Mouse (Mus musculus) stomach, embryonic 14.5 days (tissue): ENCODE results near the gene Chgb. TPM values are rescaled to one million over a fixed set of nuclear protein-coding genes. Genes with fewer than 3 reads are reported as not detected.

Experiments used
- ATAC-seq: fragments of 200-750 bp; cut with Nextera tagmentation; 2 replicates; pipeline ENCODE4 v1.8.0; 2017; ENCODE audit warnings: low read depth, moderate TSS enrichment; ENCODE audit not compliant: insufficient number of reproducible peaks, insufficient read depth, low FRiP score
- H3K27ac ChIP-seq: fragments of 300-500 bp; sonication (generic); 2 replicates; pipeline ENCODE4 v1.5.1; 2014; ENCODE audit warnings: mild to moderate bottlenecking, low read length, moderate library complexity, mixed read lengths
- H3K27me3 ChIP-seq: fragments of 300-500 bp; sonication (generic); 2 replicates; pipeline ENCODE4 v1.6.1; 2014; ENCODE audit warnings: low read length, control low read depth, mixed read lengths; ENCODE audit not compliant: control insufficient read depth, insufficient read depth
- H3K36me3 ChIP-seq: fragments of 300-500 bp; sonication (generic); 2 replicates; pipeline ENCODE4 v1.6.1; 2014; ENCODE audit warnings: mild to moderate bottlenecking, control low read depth, low read length, moderate library complexity, mixed read lengths; ENCODE audit not compliant: control insufficient read depth, insufficient read depth
- H3K4me1 ChIP-seq: fragments of 300-500 bp; sonication (generic); 2 replicates; pipeline ENCODE4 v1.6.1; 2014; ENCODE audit warnings: low read length, control low read depth, mixed read lengths; ENCODE audit not compliant: control insufficient read depth, insufficient read depth
- H3K4me2 ChIP-seq: fragments of 300-500 bp; sonication (generic); replicated peaks from 2 replicates; pipeline ENCODE4 v1.6.1; 2014; ENCODE audit warnings: low read depth, low read length, control low read depth
- H3K4me3 ChIP-seq: fragments of 300-500 bp; sonication (generic); 2 replicates; pipeline ENCODE4 v1.5.1; 2014; ENCODE audit warnings: low read depth, low read length, control low read depth
- H3K9ac ChIP-seq: fragments of 300-500 bp; sonication (generic); replicated peaks from 2 replicates; pipeline ENCODE4 v1.6.1; 2014; ENCODE audit warnings: low read depth, mild to moderate bottlenecking, control low read depth, low read length, moderate library complexity, mixed read lengths
- H3K9me3 ChIP-seq: fragments of 300-500 bp; sonication (generic); 2 replicates; pipeline ENCODE4 v1.6.1; 2016; ENCODE audit warnings: low read depth, low read length, control low read depth; ENCODE audit not compliant: control insufficient read depth
- WGBS: fragments of 180-500 bp; shearing (Covaris S2); extraction: QIAGEN DNeasy Blood & Tissue Kit; methylation state at CpG from one replicate; pipeline ENCODE4 v1.1.7; 2014; 5-methylcytosine and 5-hydroxymethylcytosine counted together
- polyA plus RNA-seq: library from polyadenylated mRNA; unstranded; fragments of >200 nt; fragmentation: Nextera tagmentation; extraction: Ambion mirVana; gene quantifications from 2 replicates; pipeline ENCODE4 v1.2.1, GENCODE M21; 2014

Chgb gene
- polyA plus RNA-seq, 1 experiment from 2014 or later = 3.4 TPM

DNA sequence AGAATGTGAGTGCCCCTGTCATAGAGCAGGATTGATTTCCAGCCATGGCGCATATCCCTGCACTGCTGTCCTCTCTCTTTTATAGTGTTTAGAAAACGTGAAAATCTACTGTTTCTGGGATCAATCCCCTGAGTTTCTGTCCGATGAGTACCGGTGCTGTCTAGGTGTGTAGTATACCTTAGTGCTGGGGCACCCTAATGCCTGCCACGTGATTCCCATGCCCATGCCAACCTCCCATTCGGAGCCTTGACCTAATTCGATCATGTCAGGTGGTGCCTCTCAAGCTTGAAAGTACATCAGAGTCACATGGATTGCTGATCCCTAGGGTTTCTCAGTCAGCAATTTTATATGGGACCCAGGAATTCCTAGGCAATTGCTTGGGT, 13.1 kb downstream of the Chgb start:
- no peak overlapping the region for H3K4me3 ChIP-seq
- H3K36me3 ChIP-seq = no peaks in the 10 kb centered on the region
- H3K9ac ChIP-seq = no peak overlapping the region
- ATAC-seq = no peak
- no peaks in the 10 kb centered on the region for H3K4me1 ChIP-seq
- H3K27ac ChIP-seq = no peak overlapping the region
- no peaks in the 10 kb centered on the region for H3K9me3 ChIP-seq
- WGBS = 83% methylated on average over 7 of the region's 7 CpGs
- no peak overlapping the region for H3K4me2 ChIP-seq
- H3K27me3 ChIP-seq = no peaks in the 10 kb centered on the region

DNA sequence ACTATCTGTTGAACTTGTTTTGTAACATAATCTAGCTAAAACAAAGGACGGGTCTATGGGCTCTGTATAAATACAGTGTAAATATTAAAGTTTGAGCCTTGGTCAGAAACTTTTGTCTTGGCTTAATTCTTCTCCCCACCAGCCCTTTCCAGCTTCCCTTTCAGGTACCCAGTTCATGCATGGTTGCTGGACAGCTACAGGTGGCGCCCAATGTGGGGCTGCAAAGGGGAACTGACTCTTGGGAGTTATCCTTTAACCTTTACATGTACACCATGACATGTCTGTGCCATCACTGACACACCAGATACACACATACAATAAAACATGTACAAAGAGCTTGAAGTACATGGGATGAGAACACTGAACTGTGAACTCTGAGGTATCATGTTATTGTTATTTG, 21.9 kb downstream of the Chgb start:
- no peak for ATAC-seq
- no peaks in the 10 kb centered on the region for H3K4me1 ChIP-seq
- H3K9me3 ChIP-seq = no peaks in the 10 kb centered on the region
- H3K27me3 ChIP-seq = no peaks in the 10 kb centered on the region
- 79% methylated on average over 2 of the region's 2 CpGs for WGBS
- no peak overlapping the region for H3K27ac ChIP-seq
- H3K36me3 ChIP-seq = peaks cover 22% of the 10 kb centered on the region
- no peak overlapping the region for H3K4me2 ChIP-seq
- H3K9ac ChIP-seq = no peak overlapping the region
- H3K4me3 ChIP-seq = no peak overlapping the region

DNA sequence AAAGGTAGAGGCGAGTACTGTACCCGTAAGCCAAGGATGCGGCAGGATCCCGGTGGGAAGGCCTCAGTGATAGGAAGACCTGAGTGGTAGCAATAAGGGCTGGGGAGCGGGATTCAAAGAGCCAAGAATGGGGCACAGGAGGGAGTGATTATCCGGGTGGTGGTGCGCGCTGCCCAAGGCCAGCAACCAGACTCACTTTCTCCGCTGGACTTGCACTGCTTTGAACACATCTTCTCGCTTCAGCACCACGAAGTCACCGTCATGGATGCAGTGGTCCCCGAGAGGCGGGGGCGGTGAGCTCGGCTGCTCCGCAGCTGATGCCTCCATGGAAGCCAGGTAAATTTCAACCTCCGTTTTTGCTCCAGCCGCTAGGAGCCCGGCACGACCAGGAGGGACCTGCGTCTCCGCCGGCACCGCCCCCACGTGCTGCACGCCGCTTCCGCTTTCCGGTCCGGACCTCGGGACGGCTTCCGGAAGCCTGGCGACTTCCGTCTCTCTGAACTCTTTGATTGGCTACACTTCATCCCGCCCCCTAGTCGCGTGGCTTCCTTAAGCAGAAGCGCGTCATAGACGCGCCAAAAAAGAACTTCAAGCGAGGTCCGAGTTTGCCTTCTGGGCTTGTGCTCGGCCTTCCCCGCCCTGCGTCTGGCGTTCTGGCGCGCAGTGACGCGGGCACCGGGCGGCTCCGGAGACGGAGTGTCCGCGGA, 34.7 kb downstream of the Chgb start, which contains the start of the genes Trmt6 and Mcm8:
Gene Trmt6, minus strand, starts transcription at position 448 of the 707 bp plus-strand sequence.
Gene Mcm8, plus strand, starts transcription at position 534 of the 707 bp plus-strand sequence.
- peak; percentile 100 for ATAC-seq

DNA sequence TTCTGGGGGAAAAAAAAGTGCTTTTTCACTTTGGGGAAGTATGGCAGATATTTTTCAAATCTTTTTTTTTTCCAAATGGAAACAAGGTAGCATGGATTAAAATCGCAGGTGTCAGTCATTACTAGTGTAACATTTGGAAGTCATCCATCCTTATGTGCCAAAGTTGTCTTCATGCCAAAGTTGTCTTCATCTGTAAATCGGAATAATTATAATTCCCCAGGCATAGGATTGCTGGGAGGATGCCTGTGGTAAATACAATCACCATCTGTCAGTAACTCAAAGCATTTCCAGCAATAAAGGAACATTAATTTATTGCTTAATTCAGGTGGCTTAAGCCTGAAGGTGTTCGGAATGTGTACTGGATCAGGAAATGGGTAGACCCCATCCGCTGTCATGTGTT, 60.0 kb downstream of the Chgb start:
- Histone ChIP-seq H3K36me3 (0 out of 2 replicates have a peak, but pooled peaks cover 3% of the 10 kb centered on the region), H3K4me3 (no peak overlapping the region), H3K4me2 (no peak overlapping the region), H3K9ac (no peak overlapping the region), H3K9me3 (no peaks in the 10 kb centered on the region), H3K4me1 (no peaks in the 10 kb centered on the region), H3K27ac (no peak overlapping the region), H3K27me3 (no peaks in the 10 kb centered on the region)
- WGBS = 91% methylated on average over 4 of the region's 4 CpGs
- no peak for ATAC-seq

More for the DNA sequence above, 34.7 kb downstream of the Chgb start, which contains the start of the genes Trmt6 and Mcm8:
- no peaks in the 10 kb centered on the region for H3K27me3 ChIP-seq
- H3K36me3 ChIP-seq = peaks cover 7% of the 10 kb centered on the region; the same call in 1 of the 2 replicates
- H3K4me2 ChIP-seq = peak within 1 kb of the TSS; percentile 91
- under 1% methylated on average over 59 of the region's 59 CpGs for WGBS
- H3K27ac ChIP-seq = peak within 1 kb of the TSS; percentile 66
- H3K9ac ChIP-seq = peak within 1 kb of the TSS; percentile 66
- peaks cover 11% of the 10 kb centered on the region; the same call in 1 of the 2 replicates for H3K4me1 ChIP-seq
- no peaks in the 10 kb centered on the region for H3K9me3 ChIP-seq
- peak within 1 kb of the TSS; percentile 68 for H3K4me3 ChIP-seq

Other genes starting within 250 kb of the Chgb start
- 41.3 and 47.4 TPM in 2 replicates for gene Gpcpd1, start 193.5 kb upstream of the Chgb start, polyA plus RNA-seq
- gene Shld1, start 94.3 kb upstream of the Chgb start, polyA plus RNA-seq = 15.5 and 17.1 TPM in 2 replicates
- gene Trmt6, start 34.8 kb downstream of the Chgb start, polyA plus RNA-seq = 29.6 and 33.4 TPM in 2 replicates
- 13.7 and 17.2 TPM in 2 replicates for gene Mcm8, start 34.9 kb downstream of the Chgb start, polyA plus RNA-seq
- 14.0 and 15.9 TPM in 2 replicates for gene Crls1, start 65.4 kb downstream of the Chgb start, polyA plus RNA-seq
- gene Lrrn4, start 99.6 kb downstream of the Chgb start, polyA plus RNA-seq = 9.3 and 11.3 TPM in 2 replicates
- 55.8 and 62.7 TPM in 2 replicates for gene Fermt1, start 164.6 kb downstream of the Chgb start, polyA plus RNA-seq